Mouse (Mus musculus) adrenal gland, adult (tissue): ENCODE data around the gene Pex3.

Experiments used
- DNase-seq, 2 experiments: peaks; one replicate each; pipeline ENCODE4 v3.0.0; 2022 to 2023; ENCODE audit warnings: low spot score in 1 of 2; ENCODE audit not compliant: inconsistent age in 2 of 2

Pex3 gene

GRCm38 (mm10) chr10:13552646-13553497 is at the start of gene Pex3, which contains the start of gene Adat2:
TSS of gene Pex3 (minus strand) at chr10:13553142.
TSS of gene Adat2 (plus strand) at chr10:13552894.
- peak; percentile 91 to 98 for DNase-seq

DNA sequence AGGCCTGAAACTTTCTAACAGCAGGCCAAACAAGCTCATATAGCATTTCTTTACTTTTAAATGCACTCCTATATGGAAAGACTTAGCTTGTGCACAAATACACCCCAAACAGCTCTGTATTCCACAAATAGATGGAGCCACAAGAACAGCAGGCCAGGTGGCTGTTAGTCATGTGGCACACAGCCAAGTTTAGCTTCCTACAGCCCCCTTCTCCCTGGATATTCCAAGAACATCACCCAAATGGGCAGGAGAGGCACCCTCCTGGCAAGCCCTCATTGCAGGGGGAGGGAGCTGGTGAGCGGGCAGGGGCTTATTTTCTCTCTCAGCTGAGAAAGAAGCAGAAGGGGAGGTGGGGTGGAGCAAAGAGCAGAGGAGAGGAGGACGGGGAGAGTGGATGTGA is 48.0 kb upstream of the Pex3 start:
- DNase-seq, result no peak

- no peak for DNase-seq
Observed at GRCm38 (mm10) chr10:13597491-13597890, 44.5 kb upstream of the Pex3 start.

- peak in 1 of 2 experiments; percentile 73 for DNase-seq
Observed at GRCm38 (mm10) chr10:13596866-13597265, 43.9 kb upstream of the Pex3 start.

DNA sequence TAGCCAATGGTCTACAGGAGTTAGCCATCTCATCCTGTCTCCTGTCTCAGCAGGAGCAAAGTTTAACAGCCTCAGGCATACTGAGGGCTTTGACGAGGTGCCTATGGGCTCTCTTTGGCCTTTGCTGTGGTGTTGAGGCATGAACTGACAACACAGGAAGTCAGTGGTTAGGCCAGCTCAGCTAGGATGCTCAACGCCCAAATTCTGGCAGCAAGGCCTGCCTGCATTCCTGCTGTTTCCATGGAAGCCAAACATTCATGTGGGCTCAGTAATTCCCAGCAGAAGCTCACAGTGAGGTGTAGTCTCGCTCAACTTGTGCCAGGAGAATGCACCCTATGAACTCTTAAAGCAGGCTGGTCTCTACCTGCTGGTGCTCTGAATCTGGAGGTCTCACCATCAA is 43.1 kb upstream of the Pex3 start:
- no peak for DNase-seq

DNA sequence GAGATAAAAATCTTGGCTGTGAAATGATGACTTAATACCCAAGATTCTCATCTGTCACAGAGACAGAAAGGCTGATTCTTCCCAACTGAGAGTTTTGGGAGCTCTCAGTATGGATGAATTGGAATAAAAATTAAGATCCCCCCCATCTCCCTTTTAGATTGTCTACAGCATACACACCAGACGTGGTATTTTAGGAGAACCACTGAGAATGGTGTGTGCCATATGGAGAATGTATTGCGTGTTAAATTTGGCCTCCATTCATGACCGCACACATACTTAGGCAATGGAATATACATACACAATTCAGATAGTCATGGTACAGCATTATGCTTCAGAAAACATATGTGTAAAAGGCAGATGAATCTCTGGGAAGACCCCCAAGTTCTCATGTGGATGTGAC is 40.6 kb upstream of the Pex3 start:
- no peak for DNase-seq

GRCm38 (mm10) chr10:13592196-13592595 is 39.3 kb upstream of the Pex3 start:
- DNase-seq, result no peak

GRCm38 (mm10) chr10:13587914-13588313 is 35.0 kb upstream of the Pex3 start:
- no peak for DNase-seq

- DNase-seq, result no peak
Observed at GRCm38 (mm10) chr10:13577123-13577522, 24.2 kb upstream of the Pex3 start.

- DNase-seq, result no peak
Observed at GRCm38 (mm10) chr10:13572410-13572809, 19.5 kb upstream of the Pex3 start.

- peak in 1 of 2 experiments; percentile 85 for DNase-seq
Observed at GRCm38 (mm10) chr10:13572003-13572402, 19.1 kb upstream of the Pex3 start.

DNA sequence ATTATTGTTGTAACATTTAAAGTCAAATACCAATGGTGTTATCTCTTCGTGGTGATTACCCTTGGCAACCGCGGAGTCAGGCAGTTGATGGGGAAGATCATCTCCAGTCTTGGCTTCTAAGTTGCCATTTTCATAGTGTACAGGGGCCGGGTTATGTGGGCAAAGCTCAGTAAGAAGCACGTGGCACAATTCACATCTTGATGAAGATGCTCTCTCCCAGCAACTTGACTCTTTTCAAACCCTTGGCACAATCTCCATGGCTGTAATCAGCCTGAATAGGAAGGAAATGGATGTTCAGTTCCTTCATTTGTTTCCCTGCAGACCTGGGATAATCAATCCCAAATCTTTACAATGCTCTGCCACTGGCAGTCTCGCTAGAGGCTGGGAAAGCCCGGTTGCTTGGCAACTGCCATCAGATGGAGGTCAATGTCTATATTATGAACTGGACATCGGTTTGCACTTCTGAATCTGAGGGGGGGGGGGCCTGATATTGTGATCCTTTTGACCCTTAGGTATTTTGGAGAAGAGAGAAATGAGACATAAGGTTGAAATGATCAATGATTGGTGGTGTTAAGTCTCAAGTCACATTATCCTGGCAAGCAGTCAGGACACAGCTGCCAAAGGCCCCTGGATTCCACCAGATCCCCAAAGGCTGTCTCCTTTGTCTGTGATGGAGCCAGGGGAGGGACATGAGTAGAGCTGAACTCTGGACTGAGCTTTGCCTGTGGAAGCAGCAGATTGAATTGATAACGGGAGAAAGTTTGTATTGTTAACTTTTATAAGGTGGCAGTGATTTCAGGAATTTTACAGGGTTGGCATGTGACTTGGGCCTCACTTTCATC is 18.0 kb upstream of the Pex3 start:
- DNase-seq, result no peak

- no peak for DNase-seq
Observed at GRCm38 (mm10) chr10:13569818-13570217, 16.9 kb upstream of the Pex3 start.

DNA sequence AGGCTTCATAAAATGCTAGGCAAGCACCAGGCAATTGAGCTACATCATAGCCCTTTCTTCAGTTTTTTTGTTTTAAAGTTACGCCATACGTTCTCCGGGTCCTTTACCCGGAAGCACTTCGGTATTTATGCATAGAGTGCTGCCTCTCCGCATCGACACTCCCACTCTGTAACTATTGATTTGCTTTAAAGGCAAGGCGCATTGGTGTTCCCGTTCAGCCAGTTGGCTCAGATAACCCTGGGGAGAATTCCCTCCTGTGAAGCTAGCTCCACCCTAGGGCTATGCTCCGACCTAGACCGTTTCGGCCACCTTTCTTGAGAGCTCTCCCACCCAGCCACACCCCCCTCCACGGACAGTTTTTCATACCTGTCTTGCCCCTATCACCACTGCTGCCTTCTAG is 13.5 kb upstream of the Pex3 start:
- no peak for DNase-seq

- no peak for DNase-seq
Observed at GRCm38 (mm10) chr10:13565080-13565448, 12.1 kb upstream of the Pex3 start.

GRCm38 (mm10) chr10:13564364-13565079 is 11.6 kb upstream of the Pex3 start:
- peak; percentile 44 to 87 for DNase-seq

DNA sequence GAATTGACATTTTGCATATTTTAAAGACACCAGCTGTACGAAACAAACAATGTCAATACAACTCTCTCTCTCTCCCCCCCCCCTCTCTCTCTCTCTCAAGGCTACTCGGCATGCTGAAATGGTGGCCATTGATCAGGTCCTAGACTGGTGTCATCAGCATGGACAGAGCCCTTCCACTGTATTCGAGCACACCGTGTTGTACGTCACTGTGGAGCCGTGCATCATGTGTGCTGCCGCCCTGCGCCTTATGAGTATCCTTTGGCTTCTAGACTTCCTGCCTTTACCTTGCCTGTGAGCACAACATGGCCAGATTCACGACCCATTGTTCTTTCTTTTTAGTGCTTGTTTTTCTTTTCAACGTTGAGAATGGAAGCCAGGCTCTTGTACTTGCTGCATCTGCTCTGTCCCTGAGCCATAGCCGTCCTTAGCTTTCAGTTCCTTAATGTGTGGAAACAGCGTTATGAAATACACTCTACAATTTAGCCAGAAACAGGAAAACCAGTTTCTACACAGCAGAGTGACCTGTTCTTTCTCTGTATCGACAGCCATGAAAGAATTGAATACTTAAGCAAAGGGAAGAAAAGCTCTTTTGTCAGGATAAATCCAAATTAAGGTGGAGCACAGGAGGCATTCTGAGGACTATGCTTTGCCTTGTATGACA is 7.2 kb upstream of the Pex3 start:
- DNase-seq, result no peak

DNA sequence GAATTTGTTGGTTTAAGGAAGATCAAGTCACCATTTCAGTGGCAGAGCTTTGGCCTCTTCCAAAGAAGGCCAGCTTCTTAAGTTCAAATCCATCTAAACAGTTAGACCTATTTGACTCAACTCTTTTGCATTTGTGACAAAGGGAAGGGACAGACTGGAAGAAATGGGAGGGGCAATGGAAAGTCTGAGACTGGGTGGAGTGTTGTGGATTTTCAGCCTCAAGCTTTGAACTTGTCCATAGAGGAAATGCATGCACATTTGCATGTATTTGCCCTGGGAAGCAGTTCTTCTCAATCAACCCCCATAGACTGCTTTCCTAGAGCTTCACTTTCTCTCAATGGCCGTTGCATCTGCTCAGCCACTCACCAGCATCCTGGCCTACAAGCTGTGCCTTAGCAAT is 1.4 kb upstream of the Pex3 start:
- no peak for DNase-seq

DNA sequence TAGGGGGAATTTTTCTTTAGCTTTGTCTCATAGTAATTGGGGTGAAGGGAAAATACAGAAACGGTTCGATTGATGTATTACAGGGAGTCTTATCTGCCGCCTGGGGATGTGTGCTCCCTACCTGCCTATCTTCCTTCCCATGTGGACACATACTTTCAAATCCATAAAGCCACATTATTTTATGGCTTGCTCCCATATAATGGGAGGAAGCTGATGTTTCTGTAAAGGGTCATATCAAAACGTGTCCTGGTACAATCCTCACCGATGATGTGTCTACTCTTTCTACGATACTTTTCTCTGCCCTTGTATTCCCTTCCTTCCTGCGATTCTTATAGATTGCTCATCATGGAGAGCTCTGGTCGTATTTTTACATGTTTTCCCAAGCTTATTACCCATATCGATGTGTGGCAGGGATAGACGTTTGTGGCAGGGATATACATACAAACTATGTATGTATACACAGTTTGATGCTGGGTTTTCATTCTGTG is 600 bp upstream of the Pex3 start:
- DNase-seq, result no peak

GRCm38 (mm10) chr10:13541721-13542120 is 11.2 kb downstream of the Pex3 start:
- no peak for DNase-seq
